Mouse (Mus musculus) hematopoietic stem cell, adult 5-6 weeks (primary cell): Measurements from ENCODE around the gene Vmn2r36. TPM values are rescaled to one million over a fixed set of nuclear protein-coding genes. Genes with fewer than 3 reads are reported as not detected.
"Not testable (repeated sequence)": the region's sequence is repeated elsewhere in the genome, so short reads cannot be mapped to it uniquely, and the experiment has no call there.

Experiments
- ATAC-seq, 2 experiments: fragments of 125-278 bp in 1 of 2; replicated peaks in 1 of 2; 2 replicates each; pipeline ENCODE4 v1.8.0; 2016 to 2017; ENCODE audit warnings: inconsistent platforms in 2 of 2, mild to moderate bottlenecking in 2 of 2, moderate number of reproducible peaks in 2 of 2, low read depth in 1 of 2, moderate TSS enrichment in 1 of 2; ENCODE audit not compliant: low FRiP score in 2 of 2, poor library complexity in 2 of 2, severe bottlenecking in 2 of 2, insufficient read depth in 1 of 2, low TSS enrichment in 1 of 2
- total RNA-seq: library from RNA; stranded (forward); fragments of 172-1452, 232-1000 nt; gene quantifications from 2 replicates; pipeline ENCODE4 v1.2.3, GENCODE M21; 2017

Gene Vmn2r36
- not detected in 2 replicates for total RNA-seq

- not testable (repeated sequence) for ATAC-seq
Observed at GRCm38 (mm10) chr7:7902395-7902794, at the start of gene Vmn2r36. TSS of gene Vmn2r36 (minus strand) at chr7:7902495.

Other genes with a start within 250 kb of the Vmn2r36 start
- gene Vmn2r34, start 213.0 kb downstream of the Vmn2r36 start, total RNA-seq: not detected in 2 replicates
- gene Vmn2r35, start 82.6 kb downstream of the Vmn2r36 start, total RNA-seq: not detected in 2 replicates